Mouse (Mus musculus): ENCODE measurements around the gene 1700023F06Rik. TPM values are rescaled to one million over a fixed set of nuclear protein-coding genes. Genes with fewer than 3 reads are reported as not detected.

The 1700023F06Rik gene
- polyA plus RNA-seq, 1 experiment from 2014 or later: not detected

GRCm38 (mm10) chr11:103240740-103241139, 32.4 kb upstream of the 1700023F06Rik start:
- Histone ChIP-seq H3K9ac (no peak overlapping the region), H3K4me2 (no peak overlapping the region), H3K9me3 (replicated peaks) (no peaks in the 10 kb centered on the region), H3K27me3 (replicated peaks) (no peaks in the 10 kb centered on the region), H3K36me3 (peaks cover 25% of the 10 kb centered on the region), H3K27ac (ENCODE audit: poor library complexity, severe bottlenecking) (0 out of 2 replicates have a peak overlapping the region, but pooled peaks have one; percentile 14), H3K4me3 (no peak overlapping the region), H3K4me1 (replicated peaks) (peaks cover 19% of the 10 kb centered on the region)
- no peak for ATAC-seq (ENCODE audit: insufficient number of reproducible peaks, low FRiP score)
- 32% methylated on average over 7 of the region's 7 CpGs for WGBS

GRCm38 (mm10) chr11:103237757-103238156, 29.4 kb upstream of the 1700023F06Rik start:
- ATAC-seq (ENCODE audit: insufficient number of reproducible peaks, low FRiP score): no peak
- Histone ChIP-seq H3K4me2 (no peak overlapping the region), H3K4me1 (replicated peaks) (peaks cover 13% of the 10 kb centered on the region), H3K4me3 (no peak overlapping the region), H3K9me3 (replicated peaks) (no peaks in the 10 kb centered on the region), H3K27ac (ENCODE audit: poor library complexity, severe bottlenecking) (no peak overlapping the region), H3K36me3 (peaks cover 25% of the 10 kb centered on the region), H3K27me3 (replicated peaks) (no peaks in the 10 kb centered on the region), H3K9ac (no peak overlapping the region)
- 65% methylated on average over 9 of the region's 9 CpGs for WGBS

GRCm38 (mm10) chr11:103236903-103237302, 28.5 kb upstream of the 1700023F06Rik start:
- Histone ChIP-seq H3K9me3 (replicated peaks) (no peaks in the 10 kb centered on the region), H3K4me3 (no peak overlapping the region), H3K4me1 (replicated peaks) (peaks cover 13% of the 10 kb centered on the region), H3K4me2 (no peak overlapping the region), H3K27ac (ENCODE audit: poor library complexity, severe bottlenecking) (no peak overlapping the region), H3K36me3 (peaks cover 25% of the 10 kb centered on the region), H3K27me3 (replicated peaks) (no peaks in the 10 kb centered on the region), H3K9ac (no peak overlapping the region)
- no peak for ATAC-seq (ENCODE audit: insufficient number of reproducible peaks, low FRiP score)
- 70% methylated on average over 10 of the region's 10 CpGs for WGBS

- no peaks in the 10 kb centered on the region for H3K9me3 ChIP-seq (replicated peaks)
- H3K9ac ChIP-seq: no peak overlapping the region
- WGBS: 79% methylated on average over 6 of the region's 6 CpGs
- no peaks in the 10 kb centered on the region for H3K27me3 ChIP-seq (replicated peaks)
- H3K4me3 ChIP-seq: no peak overlapping the region
- peaks cover 25% of the 10 kb centered on the region for H3K36me3 ChIP-seq
- no peak for ATAC-seq (ENCODE audit: insufficient number of reproducible peaks, low FRiP score)
- H3K4me2 ChIP-seq: no peak overlapping the region
- H3K4me1 ChIP-seq (replicated peaks): peaks cover 13% of the 10 kb centered on the region
- no peak overlapping the region for H3K27ac ChIP-seq (ENCODE audit: poor library complexity, severe bottlenecking)
These were observed 28.1 kb upstream of the 1700023F06Rik start for GRCm38 (mm10) chr11:103236431-103236830.

- 50% methylated on average over 11 of the region's 11 CpGs for WGBS
- Histone ChIP-seq H3K27ac (ENCODE audit: poor library complexity, severe bottlenecking) (no peak overlapping the region), H3K9ac (0 out of 2 replicates have a peak overlapping the region, but pooled peaks have one; percentile 16), H3K4me3 (no peak overlapping the region), H3K9me3 (replicated peaks) (no peaks in the 10 kb centered on the region), H3K36me3 (peaks cover 28% of the 10 kb centered on the region), H3K27me3 (replicated peaks) (no peaks in the 10 kb centered on the region), H3K4me2 (no peak overlapping the region), H3K4me1 (replicated peaks) (peaks cover 7% of the 10 kb centered on the region)
- ATAC-seq (ENCODE audit: insufficient number of reproducible peaks, low FRiP score): no peak; the same call in 1 of the 2 replicates
These were observed 27.3 kb upstream of the 1700023F06Rik start for GRCm38 (mm10) chr11:103235702-103236101.

- WGBS: 83% methylated on average over 1 of the region's 1 CpGs
- Histone ChIP-seq H3K4me3 (no peak overlapping the region), H3K36me3 (peaks cover 39% of the 10 kb centered on the region), H3K27me3 (replicated peaks) (no peaks in the 10 kb centered on the region), H3K9ac (no peak overlapping the region), H3K27ac (ENCODE audit: poor library complexity, severe bottlenecking) (no peak overlapping the region), H3K4me1 (replicated peaks) (no peaks in the 10 kb centered on the region), H3K9me3 (replicated peaks) (no peaks in the 10 kb centered on the region; the same call in 1 of the 2 replicates), H3K4me2 (no peak overlapping the region)
- ATAC-seq (ENCODE audit: insufficient number of reproducible peaks, low FRiP score): no peak
These were observed 26.1 kb upstream of the 1700023F06Rik start for GRCm38 (mm10) chr11:103234447-103234846.

GRCm38 (mm10) chr11:103232966-103233365, 24.6 kb upstream of the 1700023F06Rik start:
- whole genome bisulfite sequencing: 30% methylated on average over 7 of the region's 7 CpGs
- H3K4me2 ChIP-seq: no peak overlapping the region
- H3K27ac ChIP-seq (ENCODE audit: poor library complexity, severe bottlenecking): no peak overlapping the region
- H3K27me3 ChIP-seq (replicated peaks): no peaks in the 10 kb centered on the region
- H3K9ac ChIP-seq: no peak overlapping the region
- H3K36me3 ChIP-seq: peaks cover 33% of the 10 kb centered on the region
- no peak for ATAC-seq (ENCODE audit: insufficient number of reproducible peaks, low FRiP score)
- no peaks in the 10 kb centered on the region; the same call in 1 of the 2 replicates for H3K9me3 ChIP-seq (replicated peaks)
- no peaks in the 10 kb centered on the region for H3K4me1 ChIP-seq (replicated peaks)
- H3K4me3 ChIP-seq: no peak overlapping the region

- H3K4me2 ChIP-seq: no peak overlapping the region
- peaks cover 40% of the 10 kb centered on the region for H3K36me3 ChIP-seq
- no peaks in the 10 kb centered on the region; the same call in 1 of the 2 replicates for H3K9me3 ChIP-seq (replicated peaks)
- H3K27me3 ChIP-seq (replicated peaks): no peaks in the 10 kb centered on the region
- H3K9ac ChIP-seq: no peak overlapping the region
- H3K4me1 ChIP-seq (replicated peaks): no peaks in the 10 kb centered on the region
- H3K27ac ChIP-seq (ENCODE audit: poor library complexity, severe bottlenecking): no peak overlapping the region
- ATAC-seq (ENCODE audit: insufficient number of reproducible peaks, low FRiP score): no peak
- no peak overlapping the region for H3K4me3 ChIP-seq
- 85% methylated on average over 7 of the region's 7 CpGs for WGBS
These were observed 23.0 kb upstream of the 1700023F06Rik start for GRCm38 (mm10) chr11:103231367-103231766.

GRCm38 (mm10) chr11:103230626-103231025, 22.3 kb upstream of the 1700023F06Rik start:
- Histone ChIP-seq H3K27me3 (replicated peaks) (no peaks in the 10 kb centered on the region), H3K4me3 (no peak overlapping the region), H3K27ac (ENCODE audit: poor library complexity, severe bottlenecking) (no peak overlapping the region), H3K4me1 (replicated peaks) (no peaks in the 10 kb centered on the region), H3K9ac (no peak overlapping the region), H3K36me3 (peaks cover 48% of the 10 kb centered on the region), H3K4me2 (no peak overlapping the region), H3K9me3 (replicated peaks) (no peaks in the 10 kb centered on the region; the same call in 1 of the 2 replicates)
- ATAC-seq (ENCODE audit: insufficient number of reproducible peaks, low FRiP score): no peak
- WGBS: 76% methylated on average over 19 of the region's 19 CpGs

GRCm38 (mm10) chr11:103229608-103230007, 21.2 kb upstream of the 1700023F06Rik start:
- H3K4me3 ChIP-seq: no peak overlapping the region
- 96% methylated on average over 2 of the region's 2 CpGs for WGBS
- no peaks in the 10 kb centered on the region for H3K4me1 ChIP-seq (replicated peaks)
- no peak overlapping the region for H3K27ac ChIP-seq (ENCODE audit: poor library complexity, severe bottlenecking)
- H3K36me3 ChIP-seq: peaks cover 58% of the 10 kb centered on the region
- no peaks in the 10 kb centered on the region for H3K27me3 ChIP-seq (replicated peaks)
- ATAC-seq (ENCODE audit: insufficient number of reproducible peaks, low FRiP score): no peak
- no peaks in the 10 kb centered on the region; the same call in 1 of the 2 replicates for H3K9me3 ChIP-seq (replicated peaks)
- H3K4me2 ChIP-seq: no peak overlapping the region
- no peak overlapping the region for H3K9ac ChIP-seq

- H3K27me3 ChIP-seq (replicated peaks): peaks cover 7% of the 10 kb centered on the region; the same call in 1 of the 2 replicates
- H3K4me1 ChIP-seq (replicated peaks): 0 out of 2 replicates have a peak, but pooled peaks cover 5% of the 10 kb centered on the region
- WGBS: 66% methylated on average over 18 of the region's 18 CpGs
- peaks cover 68% of the 10 kb centered on the region for H3K36me3 ChIP-seq
- no peaks in the 10 kb centered on the region; the same call in 1 of the 2 replicates for H3K9me3 ChIP-seq (replicated peaks)
- H3K27ac ChIP-seq (ENCODE audit: poor library complexity, severe bottlenecking): 0 out of 2 replicates have a peak overlapping the region, but pooled peaks have one; percentile 6
- no peak overlapping the region for H3K9ac ChIP-seq
- no peak for ATAC-seq (ENCODE audit: insufficient number of reproducible peaks, low FRiP score)
- H3K4me3 ChIP-seq: no peak overlapping the region
- no peak overlapping the region for H3K4me2 ChIP-seq
These were observed 15.6 kb upstream of the 1700023F06Rik start for GRCm38 (mm10) chr11:103223951-103224456.

GRCm38 (mm10) chr11:103223444-103223843, 15.1 kb upstream of the 1700023F06Rik start:
- 71% methylated on average over 10 of the region's 10 CpGs for WGBS
- Histone ChIP-seq H3K4me1 (replicated peaks) (peaks cover 6% of the 10 kb centered on the region; the same call in 1 of the 2 replicates), H3K27me3 (replicated peaks) (peaks cover 12% of the 10 kb centered on the region; the same call in 1 of the 2 replicates), H3K36me3 (peaks cover 64% of the 10 kb centered on the region), H3K9ac (no peak overlapping the region), H3K4me2 (no peak overlapping the region), H3K4me3 (no peak overlapping the region), H3K9me3 (replicated peaks) (no peaks in the 10 kb centered on the region), H3K27ac (ENCODE audit: poor library complexity, severe bottlenecking) (no peak overlapping the region)
- no peak for ATAC-seq (ENCODE audit: insufficient number of reproducible peaks, low FRiP score)
